19 mouse cellular contexts compared by ENCODE assay signal in genomic region chr2:141156979-141157593, GRCm38 (mm10).
DNase-seq lines count a peak whose midpoint lies in the region; ATAC-seq and TF ChIP-seq lines count a peak whose summit lies in the region.
"Had no signal": no experiment of that assay in that cellular context is flagged by ENCODE, and none has a peak within 500 bp of the region (broad histone marks: within the 10 kb centered on the region; RNA-seq: fewer than 3 reads in every experiment).

No protein-coding gene starts in this region.

- no peak for ATAC-seq in hindbrain, embryonic 12.5 days (ENCODE audit: low FRiP score)
- ATAC-seq in forebrain, embryonic 14.5 days = peak; percentile 73
- 0 out of 2 replicates have a peak, but pooled peaks have one; percentile 56 for ATAC-seq in midbrain, embryonic 15.5 days (replicated peaks)
- ATAC-seq: liver, postnatal 0 days had no signal

- WGBS in hindbrain, embryonic 12.5 days = 71% methylated on average over 7 of the region's 7 CpGs
- 82% methylated on average over 7 of the region's 7 CpGs for WGBS in hindbrain, embryonic 10.5 days
- WGBS in forebrain, embryonic 14.5 days = 5% methylated on average over 7 of the region's 7 CpGs
- 41% methylated on average over 7 of the region's 7 CpGs for WGBS in midbrain, embryonic 15.5 days

- H3K9me3 ChIP-seq in hindbrain, embryonic 12.5 days (replicated peaks) = no peaks in the 10 kb centered on the region
- H3K9me3 ChIP-seq in hindbrain, embryonic 10.5 days = no peaks in the 10 kb centered on the region
- no peaks in the 10 kb centered on the region for H3K9me3 ChIP-seq in forebrain, embryonic 14.5 days (replicated peaks; ENCODE audit: control insufficient read depth, low read length)
- no peaks in the 10 kb centered on the region for H3K9me3 ChIP-seq in midbrain, embryonic 15.5 days
- H3K9me3 ChIP-seq: embryonic facial prominence, embryonic 15.5 days; stomach, embryonic 15.5 days had no signal

- H3K27ac ChIP-seq in hindbrain, embryonic 12.5 days = 0 out of 2 replicates have a peak overlapping the region, but pooled peaks have one; percentile 5
- H3K27ac ChIP-seq in hindbrain, embryonic 10.5 days = no peak overlapping the region
- no peak overlapping the region; the same call in 1 of the 2 replicates for H3K27ac ChIP-seq in forebrain, embryonic 14.5 days (ENCODE audit: low read depth, low read length)
- peak overlapping the region; percentile 43; the same call in 1 of the 2 replicates for H3K27ac ChIP-seq in midbrain, embryonic 15.5 days
- H3K27ac ChIP-seq: embryonic facial prominence, embryonic 15.5 days; kidney, postnatal 0 days; stomach, embryonic 15.5 days had no signal

- no peaks in the 10 kb centered on the region for H3K27me3 ChIP-seq in hindbrain, embryonic 12.5 days
- no peaks in the 10 kb centered on the region for H3K27me3 ChIP-seq in hindbrain, embryonic 10.5 days (ENCODE audit: insufficient read depth, poor library complexity, severe bottlenecking)
- no peaks in the 10 kb centered on the region for H3K27me3 ChIP-seq in forebrain, embryonic 14.5 days (replicated peaks; ENCODE audit: control insufficient read depth, insufficient read depth, low read length)
- no peaks in the 10 kb centered on the region for H3K27me3 ChIP-seq in midbrain, embryonic 15.5 days (replicated peaks)
- H3K27me3 ChIP-seq: embryonic facial prominence, embryonic 15.5 days; megakaryocyte, embryonic 14.5 days; stomach, embryonic 15.5 days had no signal

- H3K9ac ChIP-seq in hindbrain, embryonic 12.5 days = no peak overlapping the region
- H3K9ac ChIP-seq in forebrain, embryonic 14.5 days (ENCODE audit: low read length) = no peak overlapping the region
- no peak overlapping the region for H3K9ac ChIP-seq in midbrain, embryonic 15.5 days
- H3K9ac ChIP-seq: embryonic facial prominence, embryonic 15.5 days; liver, postnatal 0 days; stomach, embryonic 15.5 days had no signal

- DNase-seq in hindbrain, embryonic 10.5 days (ENCODE audit: low spot score) = no peak
- peak; percentile 85 for DNase-seq in brain, embryonic 14.5 days (ENCODE audit: low read depth)
- DNase-seq in forebrain, embryonic 14.5 days (ENCODE audit: low spot score) = peak; percentile 65
- no peak for DNase-seq in lung, postnatal 36 days
- no peak for DNase-seq in layer of hippocampus, postnatal 10 days (ENCODE audit: low spot score in 2 of 2)
- DNase-seq: B cell, adult 2 months; kidney, adult 18-20 months; layer of hippocampus, postnatal 36 days; liver, postnatal 0 days; lung, postnatal 14 days; thymus, adult 18-20 months; thymus, postnatal 4 days had no signal

- H3K4me1 ChIP-seq in hindbrain, embryonic 12.5 days = 0 out of 2 replicates have a peak, but pooled peaks cover 3% of the 10 kb centered on the region
- no peaks in the 10 kb centered on the region for H3K4me1 ChIP-seq in hindbrain, embryonic 10.5 days (replicated peaks)
- peaks cover 28% of the 10 kb centered on the region for H3K4me1 ChIP-seq in forebrain, embryonic 14.5 days (ENCODE audit: control insufficient read depth, insufficient read depth, low read length)
- H3K4me1 ChIP-seq in midbrain, embryonic 15.5 days = peaks cover 28% of the 10 kb centered on the region
- H3K4me1 ChIP-seq: megakaryocyte, embryonic 14.5 days; stomach, embryonic 15.5 days had no signal

- no peak overlapping the region for H3K4me2 ChIP-seq in hindbrain, embryonic 12.5 days (replicated peaks)
- peak overlapping the region; percentile 8; the same call in 1 of the 2 replicates for H3K4me2 ChIP-seq in forebrain, embryonic 14.5 days (ENCODE audit: low read length)
- no peak overlapping the region for H3K4me2 ChIP-seq in midbrain, embryonic 15.5 days
- H3K4me2 ChIP-seq: embryonic facial prominence, embryonic 15.5 days; stomach, embryonic 15.5 days had no signal

- no peak for TF ChIP-seq POLR2A in brain, embryonic 14.5 days (IDR thresholded peaks at IDR 0.05; ENCODE audit: borderline replicate concordance, extremely low read depth, insufficient read depth, insufficient read length, poor library complexity, severe bottlenecking)

- no peaks in the 10 kb centered on the region for H3K36me3 ChIP-seq in hindbrain, embryonic 12.5 days
- H3K36me3 ChIP-seq in hindbrain, embryonic 10.5 days = no peaks in the 10 kb centered on the region
- no peaks in the 10 kb centered on the region for H3K36me3 ChIP-seq in forebrain, embryonic 14.5 days (ENCODE audit: control insufficient read depth, insufficient read depth, low read length)
- no peaks in the 10 kb centered on the region for H3K36me3 ChIP-seq in midbrain, embryonic 15.5 days (replicated peaks)
- H3K36me3 ChIP-seq: embryonic facial prominence, embryonic 15.5 days; stomach, embryonic 15.5 days had no signal

- H3K4me3 ChIP-seq in hindbrain, embryonic 12.5 days = no peak overlapping the region
- no peak overlapping the region for H3K4me3 ChIP-seq in hindbrain, embryonic 10.5 days
- no peak overlapping the region for H3K4me3 ChIP-seq in forebrain, embryonic 14.5 days (ENCODE audit: low read depth, low read length)
- H3K4me3 ChIP-seq in midbrain, embryonic 15.5 days = no peak overlapping the region
- H3K4me3 ChIP-seq: embryonic facial prominence, embryonic 15.5 days; megakaryocyte, embryonic 14.5 days; myocyte; stomach, embryonic 15.5 days had no signal

- no peak for TF ChIP-seq CTCF in brain, embryonic 14.5 days (IDR thresholded peaks at IDR 0.05; ENCODE audit: borderline replicate concordance, extremely low read depth, insufficient read depth, insufficient read length)

Comparison
In these comparisons a context has a peak if more than half of its experiments do, and no peak if none do; other contexts are left out.
1. H3K27ac ChIP-seq: peak in hindbrain, embryonic 12.5 days (single experiment) and midbrain, embryonic 15.5 days (single experiment); none in hindbrain, embryonic 10.5 days (single experiment) and forebrain, embryonic 14.5 days (single experiment).
2. DNase-seq: peak in brain, embryonic 14.5 days (single experiment) and forebrain, embryonic 14.5 days (single experiment); none in hindbrain, embryonic 10.5 days (single experiment), lung, postnatal 36 days (single experiment) and layer of hippocampus, postnatal 10 days (0 of 2).